Mouse (Mus musculus) liver, adult (tissue): Measurements from ENCODE around the gene Pfn1.

Source experiments
- GATA4 ChIP-seq: IDR thresholded peaks from 2 replicates; pipeline ENCODE4 v1.6.1; 2014; ENCODE audit warnings: mild to moderate bottlenecking, low read length; ENCODE audit not compliant: insufficient replicate concordance

Pfn1 gene

GRCm38 (mm10) chr11:70681897-70682581, 27.6 kb upstream of the Pfn1 start:
- no peak for TF ChIP-seq GATA4

- no peak for TF ChIP-seq GATA4
These were observed 26.7 kb upstream of the Pfn1 start for GRCm38 (mm10) chr11:70681170-70681569.

DNA sequence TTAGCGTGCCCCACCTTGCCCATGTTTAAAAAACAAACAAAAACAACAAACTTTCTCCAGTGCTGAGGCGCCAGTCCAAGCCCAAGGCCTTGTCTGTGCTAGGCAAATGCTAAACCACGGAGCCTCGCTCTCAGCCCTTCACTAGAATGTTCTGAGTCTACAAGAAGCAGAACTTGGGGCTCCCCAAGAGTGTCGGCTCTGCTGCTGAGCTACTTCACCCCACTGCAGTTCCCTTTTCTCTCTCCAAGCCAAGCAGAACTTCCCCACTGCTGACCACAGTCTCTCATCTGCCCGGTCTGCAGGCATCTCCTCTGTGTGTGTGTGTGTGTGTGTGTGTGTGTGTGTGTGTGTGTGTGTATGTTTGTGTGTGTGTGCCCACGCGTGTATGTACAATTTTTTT, 25.4 kb upstream of the Pfn1 start:
- no peak for TF ChIP-seq GATA4

GRCm38 (mm10) chr11:70679361-70679760, 24.9 kb upstream of the Pfn1 start:
- TF ChIP-seq GATA4: no peak

- TF ChIP-seq GATA4: no peak
These were observed 24.1 kb upstream of the Pfn1 start for GRCm38 (mm10) chr11:70678576-70678975.

DNA sequence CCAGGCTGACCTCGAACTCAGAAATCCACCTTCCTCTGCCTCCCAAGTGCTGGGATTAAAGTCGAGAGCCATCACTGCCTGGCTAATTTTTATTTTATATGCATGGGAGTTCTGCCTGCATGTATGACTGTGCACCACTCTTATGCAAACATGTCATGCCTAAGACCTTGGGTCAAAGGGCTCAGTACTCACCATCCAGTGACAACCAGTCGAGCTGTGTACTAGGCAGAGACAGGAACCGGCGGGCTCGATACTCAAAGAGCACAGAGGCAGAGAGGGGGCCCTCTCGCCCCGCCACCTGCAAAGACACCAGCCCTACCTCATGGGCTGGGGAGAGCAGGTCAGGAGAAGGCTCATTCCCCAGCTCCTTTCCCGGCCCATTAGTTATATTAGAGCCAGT, 23.6 kb upstream of the Pfn1 start:
- TF ChIP-seq GATA4: no peak

GRCm38 (mm10) chr11:70674501-70674900, 20.1 kb upstream of the Pfn1 start:
- TF ChIP-seq GATA4: no peak

DNA sequence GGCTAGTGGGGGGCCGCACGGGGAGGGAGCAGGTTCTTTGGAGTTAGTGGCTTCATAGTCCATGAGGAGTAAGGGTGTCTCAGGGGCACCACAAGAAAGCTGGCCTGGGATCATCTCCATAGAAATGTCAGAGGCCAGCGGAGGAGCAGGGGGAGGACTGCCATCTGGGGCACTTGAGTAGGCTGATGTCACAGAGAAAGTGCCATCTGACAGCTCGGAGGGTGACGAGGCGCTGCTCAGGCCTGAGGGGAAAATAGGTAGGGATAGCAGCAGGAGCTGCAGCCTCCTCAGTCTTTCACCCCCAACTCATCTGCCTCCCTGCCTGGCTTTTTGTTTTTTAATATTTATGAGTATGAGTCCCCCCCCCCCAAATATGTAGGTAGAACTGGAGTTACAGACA, 19.6 kb upstream of the Pfn1 start:
- no peak for TF ChIP-seq GATA4

GRCm38 (mm10) chr11:70671333-70672047, 17.0 kb upstream of the Pfn1 start:
- TF ChIP-seq GATA4: no peak

DNA sequence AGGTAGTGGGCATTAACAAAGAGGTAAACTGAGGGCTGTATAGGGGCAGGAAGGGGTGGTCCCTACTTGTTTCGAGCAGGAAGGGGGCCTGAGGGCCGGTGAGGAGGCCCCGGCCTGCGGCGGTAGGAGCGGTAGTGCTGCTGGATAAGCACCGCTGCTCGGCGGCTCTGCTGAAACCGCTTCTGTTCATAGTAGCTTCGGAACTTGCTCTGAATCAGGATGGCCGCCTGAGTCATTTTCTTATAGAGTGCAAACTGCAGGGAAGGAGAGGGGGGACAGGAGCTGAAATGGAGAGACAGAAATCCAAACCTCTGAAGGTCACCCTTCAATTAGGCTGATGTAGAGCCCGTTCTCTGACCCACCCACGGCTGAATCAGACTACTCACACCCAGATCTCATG, 16.0 kb upstream of the Pfn1 start:
- no peak for TF ChIP-seq GATA4

GRCm38 (mm10) chr11:70669582-70670345, 15.3 kb upstream of the Pfn1 start:
- no peak for TF ChIP-seq GATA4

DNA sequence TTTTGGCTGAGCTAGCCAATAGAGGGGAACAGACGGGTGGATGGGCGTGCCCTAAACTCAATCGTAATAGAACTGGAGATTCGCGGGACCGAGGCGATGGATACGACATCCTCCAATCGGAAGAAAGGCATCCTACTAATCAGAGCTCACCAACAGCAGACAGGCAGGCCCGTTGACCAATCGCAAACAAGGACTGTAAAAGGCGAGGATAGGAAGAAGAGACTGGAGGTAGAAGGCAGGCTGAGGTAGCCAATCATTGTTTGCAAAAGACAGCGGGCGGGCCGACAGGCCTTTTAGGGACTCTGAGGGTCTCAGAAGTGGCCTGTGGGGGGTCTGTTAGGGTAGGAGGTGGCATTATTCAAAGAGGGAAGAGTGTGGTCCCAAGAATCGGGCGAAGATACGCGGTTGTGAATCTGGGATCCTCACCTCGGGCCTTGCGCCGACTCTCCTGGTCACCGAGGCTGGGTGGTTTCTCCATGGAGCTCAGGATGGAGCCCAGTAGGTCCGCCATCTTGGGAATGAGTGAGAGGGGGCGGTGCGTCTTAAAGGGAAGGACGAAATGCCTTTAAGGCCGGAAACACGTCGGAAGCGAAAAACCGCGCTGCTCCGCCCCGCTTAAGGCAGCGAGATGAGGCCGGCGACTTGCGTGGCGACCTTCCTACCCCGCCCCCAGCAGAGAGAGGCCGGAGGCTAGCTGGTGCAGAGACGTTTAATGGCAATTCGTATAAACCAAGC, 14.5 kb upstream of the Pfn1 start, which contains the start of gene Spag7:
Spag7 (minus strand) TSS at position 646 of the 735 bp plus-strand sequence.
- no peak for TF ChIP-seq GATA4

GRCm38 (mm10) chr11:70668335-70668770, 13.9 kb upstream of the Pfn1 start:
- TF ChIP-seq GATA4: no peak

- no peak for TF ChIP-seq GATA4
These were observed 13.1 kb upstream of the Pfn1 start for GRCm38 (mm10) chr11:70667271-70668150.
